Mouse (Mus musculus) adrenal gland, adult (tissue): ENCODE results near the gene Rprd2.

ENCODE experiments used
- DNase-seq, 2 experiments: peaks; one replicate each; pipeline ENCODE4 v3.0.0; 2022 to 2023; ENCODE audit warnings: low spot score in 1 of 2; ENCODE audit not compliant: inconsistent age in 2 of 2

Gene Rprd2

DNA sequence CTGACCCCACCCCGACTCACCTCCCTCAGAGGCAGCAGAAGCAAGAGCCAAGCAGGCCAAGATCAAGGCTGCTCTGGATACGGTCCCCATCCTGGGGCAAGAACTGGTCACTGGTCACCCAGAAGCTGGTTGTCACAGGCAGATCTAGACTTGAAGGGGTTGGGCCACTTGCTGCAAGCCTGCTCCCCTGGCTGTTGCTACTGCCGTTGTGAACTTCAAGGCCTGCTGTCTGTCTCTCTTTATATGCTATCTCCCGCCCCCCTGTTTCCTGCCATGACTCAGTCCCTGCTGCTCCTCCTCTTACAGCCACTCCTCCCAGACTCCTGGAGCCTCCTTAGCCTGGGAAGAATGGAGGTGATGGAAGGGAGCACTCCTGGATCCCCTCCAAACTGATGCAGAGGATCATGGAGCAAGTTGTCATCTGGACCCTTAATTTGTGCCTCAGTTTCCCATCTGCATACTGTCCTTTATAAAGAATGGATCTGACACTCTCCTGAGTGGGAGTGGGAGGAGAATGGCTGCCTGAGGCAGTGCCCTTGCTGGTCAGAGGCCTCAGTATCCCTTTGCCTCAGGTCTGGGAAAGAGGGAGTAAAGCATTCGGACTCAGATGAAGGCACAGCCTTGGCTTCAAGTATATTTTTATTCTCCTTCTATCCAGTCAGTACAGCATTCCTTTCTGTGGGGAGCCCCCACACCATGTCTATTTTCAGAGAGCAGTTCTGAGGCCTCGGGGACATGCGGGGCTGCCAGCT is 79.1 kb downstream of the Rprd2 start, which contains the start of gene Ecm1:
Ecm1 (minus strand) TSS at position 217 of the 752 bp plus-strand sequence.
- DNase-seq = peak; percentile 89 to 96

DNA sequence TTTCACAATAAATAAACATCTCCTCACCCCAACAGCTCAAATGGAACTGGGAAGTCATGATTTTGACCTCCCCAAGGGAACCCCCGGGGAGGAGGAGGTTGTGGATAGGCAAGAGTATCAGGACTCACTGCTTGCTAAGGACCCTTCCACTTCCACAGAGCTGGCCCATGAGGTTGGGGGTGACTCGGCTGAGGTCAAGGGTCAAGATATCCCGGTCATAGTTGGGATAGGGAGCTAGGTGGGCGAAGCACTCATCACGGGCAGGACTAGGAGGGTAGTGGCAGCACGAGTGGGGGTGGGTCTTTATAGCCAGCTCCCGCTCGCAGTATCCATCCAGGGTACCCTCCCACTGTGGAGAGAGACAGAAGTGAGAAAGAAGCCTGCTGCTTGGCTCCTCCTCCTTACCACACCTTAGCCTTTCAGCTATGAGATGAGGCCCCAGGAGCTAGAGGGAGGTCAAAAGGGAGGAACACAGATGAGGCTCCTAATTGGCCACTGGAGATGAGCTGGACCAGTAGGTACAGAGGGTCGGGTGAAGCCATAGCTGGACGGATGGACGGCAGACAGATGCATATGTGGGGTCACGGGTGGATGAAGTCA is 83.5 kb downstream of the Rprd2 start:
- DNase-seq = peak in 1 of 2 experiments; percentile 46

DNA sequence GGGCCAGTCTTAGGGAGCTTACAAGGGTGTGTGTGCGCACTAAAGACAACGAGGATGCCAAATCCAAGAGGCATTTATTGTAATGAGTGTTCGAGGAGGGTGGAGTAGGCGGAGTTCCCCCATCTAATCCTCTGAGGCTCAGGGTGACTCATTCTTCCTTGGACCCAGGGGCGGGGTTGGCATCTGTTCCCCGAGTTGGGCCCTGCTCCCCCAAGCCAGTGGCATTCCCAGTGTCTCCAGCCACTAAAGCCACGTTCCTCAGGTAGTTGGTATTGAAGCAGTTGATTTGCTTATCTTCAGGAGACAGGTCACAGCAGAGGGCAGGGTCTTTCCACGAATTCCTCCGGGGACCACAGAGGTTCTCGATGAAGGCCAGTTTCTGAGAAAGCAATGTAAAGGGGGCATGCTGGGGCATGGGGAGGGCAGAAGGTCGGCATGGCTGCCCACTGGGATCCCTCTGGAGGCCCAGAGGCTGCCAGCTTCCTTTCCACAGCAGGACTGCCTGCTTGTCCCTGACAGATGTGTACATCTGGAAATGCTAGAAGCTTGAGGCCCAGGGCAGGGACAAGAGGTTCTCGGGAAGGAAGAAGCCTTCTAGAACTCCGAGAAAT is 84.5 kb downstream of the Rprd2 start:
- peak; percentile 76 to 91 for DNase-seq

DNA sequence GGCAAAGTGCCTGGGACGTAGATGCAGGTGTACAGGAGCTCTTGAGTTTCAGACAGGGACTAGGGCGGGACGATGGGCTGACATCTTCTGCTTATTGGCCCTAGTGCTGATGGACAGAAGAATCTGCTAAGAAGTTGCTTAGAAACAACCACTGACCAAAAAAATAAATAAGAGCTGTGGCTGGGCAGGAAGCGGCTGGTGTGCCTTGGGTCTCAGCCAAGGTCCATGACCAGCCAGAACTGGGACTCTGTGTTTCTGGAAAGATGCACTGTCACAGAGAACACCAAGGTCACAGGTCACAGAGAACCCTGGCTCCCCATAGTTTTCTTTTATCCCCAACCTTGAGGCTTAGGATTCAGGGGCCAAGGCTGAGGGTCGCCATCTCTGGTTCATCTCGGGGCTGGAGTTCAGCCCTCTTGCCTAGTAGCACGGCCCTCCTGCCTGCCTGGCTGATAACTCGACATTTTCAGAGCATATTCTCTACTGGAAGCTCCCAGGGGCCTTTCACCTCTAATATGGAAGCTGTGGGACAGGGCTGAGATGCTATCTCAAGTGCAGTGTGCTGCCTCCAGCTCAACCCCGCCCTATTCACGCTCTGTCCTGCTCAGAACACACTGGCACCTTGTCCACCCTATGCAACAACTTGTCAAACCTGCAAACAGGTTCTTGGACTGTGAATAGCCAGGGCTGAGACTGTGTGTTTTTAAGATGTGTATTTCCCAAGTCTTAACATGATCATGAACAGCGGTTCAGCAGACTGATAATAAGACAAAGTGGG is 85.7 kb downstream of the Rprd2 start:
- peak; percentile 88 to 94 for DNase-seq

DNA sequence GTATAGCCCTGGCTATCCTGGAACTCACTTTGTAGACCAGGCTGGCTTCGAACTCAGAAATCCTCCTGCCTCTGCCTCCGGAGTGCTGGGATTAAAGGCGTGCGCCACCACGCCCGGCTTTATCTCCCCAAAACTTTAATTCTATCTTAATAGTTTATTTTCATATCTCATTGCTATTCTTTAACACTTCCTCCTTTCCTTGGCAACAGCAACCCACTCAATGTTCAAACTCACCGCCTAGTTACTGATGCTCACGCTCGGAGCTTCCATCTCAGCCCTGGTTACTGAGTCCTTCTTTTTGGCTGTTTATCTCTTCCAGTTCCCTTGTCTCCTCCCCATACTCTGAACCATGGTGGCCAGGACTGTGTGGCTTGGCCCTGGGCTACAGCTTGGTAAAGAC is 86.4 kb downstream of the Rprd2 start:
- DNase-seq = no peak

DNA sequence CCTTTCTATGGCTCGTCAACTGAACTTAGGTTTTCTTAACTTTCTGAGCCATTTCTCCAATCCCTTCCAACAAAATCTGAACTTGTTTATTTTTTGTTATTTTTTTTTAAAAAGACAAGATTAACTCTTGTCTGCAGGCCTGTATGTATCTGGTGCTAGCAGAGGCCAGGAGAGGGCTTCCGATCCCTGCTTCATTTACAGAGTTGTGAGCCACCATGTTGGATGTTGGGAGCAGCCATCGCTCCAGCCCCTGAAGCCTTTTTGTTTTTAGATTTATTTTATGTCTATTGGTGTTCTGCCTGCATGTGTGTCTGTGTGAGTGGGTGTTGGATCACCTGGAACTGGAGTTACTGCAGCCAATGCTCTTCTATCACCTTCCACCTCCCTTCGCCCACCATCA is 86.9 kb downstream of the Rprd2 start:
- DNase-seq = no peak

DNA sequence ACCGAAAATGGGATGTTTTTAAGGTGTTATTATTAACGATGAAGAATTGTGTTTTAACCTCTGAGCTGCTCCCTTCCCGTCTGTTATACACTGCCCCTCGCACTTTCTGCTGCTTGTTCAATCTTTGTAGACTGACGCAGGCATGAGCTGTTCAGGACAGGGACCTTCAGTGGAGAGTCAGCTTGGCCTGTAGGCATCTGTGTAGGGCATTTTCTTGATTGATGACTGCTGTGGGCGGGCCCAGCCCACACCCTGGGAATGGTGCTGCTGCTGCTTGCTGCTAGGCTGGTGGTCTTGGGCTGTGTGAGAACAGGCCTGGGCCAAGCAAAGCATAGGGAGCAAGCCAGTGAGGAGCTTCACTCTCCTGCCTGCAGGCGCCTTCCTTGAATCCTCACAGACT is 88.2 kb downstream of the Rprd2 start:
- DNase-seq = peak; percentile 53 to 81

DNA sequence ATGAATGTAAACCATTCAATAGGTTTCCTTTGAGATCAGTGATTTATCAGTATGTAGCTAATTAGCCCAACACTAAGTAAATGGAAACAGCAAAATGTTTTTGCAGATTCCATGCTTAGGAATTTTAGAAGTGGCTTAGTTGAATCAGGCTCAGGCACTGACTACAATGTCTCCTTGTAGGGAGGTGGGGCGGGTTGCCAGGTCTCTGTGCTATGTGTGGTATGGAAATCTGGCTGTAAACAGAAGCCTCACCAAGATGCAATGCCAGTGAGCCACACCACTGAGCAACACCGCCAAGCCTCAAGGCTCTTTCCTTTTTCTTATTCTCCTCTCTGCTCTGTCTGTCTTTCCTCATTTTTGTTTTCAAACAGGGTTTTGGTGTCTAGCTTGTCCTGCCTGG is 89.8 kb downstream of the Rprd2 start:
- no peak for DNase-seq

DNA sequence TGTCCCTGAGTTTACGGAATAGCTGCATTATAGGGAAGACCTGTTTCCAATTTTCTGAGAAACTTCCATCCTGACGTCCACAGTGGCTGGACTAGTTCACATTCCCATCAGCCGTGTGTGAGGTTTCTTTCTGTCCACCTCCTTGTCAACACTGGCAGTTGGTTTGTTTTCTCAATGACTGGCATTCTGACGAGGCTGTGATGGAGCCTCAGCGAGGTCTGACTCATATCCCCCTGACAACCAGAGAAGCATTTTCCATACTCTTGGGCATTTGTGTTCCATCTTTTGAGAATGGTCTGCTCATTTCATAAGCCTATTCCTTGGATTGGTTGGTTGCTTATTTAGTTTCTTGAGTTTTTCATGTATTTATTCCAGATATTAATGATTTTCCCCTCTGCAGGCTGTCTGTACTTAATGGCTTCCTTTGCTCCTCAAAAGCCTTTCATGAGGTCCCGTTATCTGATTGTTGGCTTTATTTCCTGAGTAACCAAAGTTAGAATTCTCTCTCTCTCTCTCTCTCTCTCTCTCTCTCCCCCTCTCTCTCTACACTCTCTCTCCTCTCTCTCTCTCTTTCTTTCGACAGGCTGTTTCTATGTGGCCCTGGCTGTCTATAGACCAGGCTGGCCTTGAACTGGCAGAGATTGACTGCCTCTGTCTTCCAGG is 91.8 kb downstream of the Rprd2 start:
- peak in 1 of 2 experiments; percentile 64 for DNase-seq

DNA sequence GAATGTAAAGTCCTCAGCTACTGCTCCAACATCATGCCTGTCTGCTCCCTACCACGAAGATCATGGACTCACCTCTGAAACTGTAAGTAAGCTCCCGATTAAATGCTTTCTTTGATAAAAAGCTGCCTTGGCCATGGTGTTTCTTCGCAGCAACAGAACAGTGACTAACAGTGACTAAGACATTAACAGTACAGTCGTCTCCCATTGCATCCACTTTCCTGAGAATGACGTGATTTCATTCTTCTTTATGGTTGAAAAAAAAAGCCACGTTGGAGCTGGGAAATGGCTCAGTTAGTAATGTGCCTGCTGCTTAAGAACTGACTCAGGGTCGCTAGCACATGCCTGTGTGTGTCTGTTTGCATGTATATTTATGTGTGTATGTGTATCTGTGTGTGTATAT is 92.8 kb downstream of the Rprd2 start:
- DNase-seq = peak in 1 of 2 experiments; percentile 59

DNA sequence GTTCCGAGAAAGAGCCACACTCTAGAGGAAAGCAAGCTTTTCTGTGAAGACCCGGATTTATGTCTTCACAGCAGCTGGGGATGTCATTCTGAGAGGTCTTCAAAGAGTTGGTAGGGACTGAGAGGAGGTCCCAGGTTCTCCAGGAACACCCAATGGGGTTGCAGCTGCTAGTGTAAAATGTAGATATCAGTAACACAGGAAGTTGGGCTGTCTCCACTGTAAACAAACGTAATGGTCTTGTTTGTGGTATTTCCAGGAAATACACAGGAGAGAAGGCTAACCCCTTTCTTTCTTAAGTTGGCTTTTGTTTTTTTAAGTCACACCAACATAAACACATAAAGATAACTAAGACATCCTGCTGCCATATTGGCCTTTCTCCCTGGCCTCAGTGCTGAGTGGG is 96.3 kb downstream of the Rprd2 start:
- no peak for DNase-seq

DNA sequence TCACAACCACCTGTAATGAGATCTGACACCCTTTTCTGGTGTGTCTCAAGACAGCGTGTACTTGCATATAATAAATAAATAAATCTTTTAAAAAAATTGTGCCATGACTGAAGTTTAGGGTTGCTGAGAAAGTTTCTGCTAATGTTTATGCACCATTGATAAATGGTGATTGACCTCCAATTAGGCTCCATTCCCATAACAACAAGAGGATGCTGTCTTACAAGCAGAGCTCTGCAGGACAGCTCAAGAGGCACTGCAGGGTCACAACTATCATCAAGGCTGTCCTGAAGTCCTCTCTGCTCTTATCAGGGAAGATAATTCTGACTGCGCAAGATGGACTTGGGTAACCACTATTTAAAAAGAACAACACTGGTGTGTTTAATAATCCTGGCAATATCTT is 100.5 kb downstream of the Rprd2 start:
- peak in 1 of 2 experiments; percentile 62 for DNase-seq

DNA sequence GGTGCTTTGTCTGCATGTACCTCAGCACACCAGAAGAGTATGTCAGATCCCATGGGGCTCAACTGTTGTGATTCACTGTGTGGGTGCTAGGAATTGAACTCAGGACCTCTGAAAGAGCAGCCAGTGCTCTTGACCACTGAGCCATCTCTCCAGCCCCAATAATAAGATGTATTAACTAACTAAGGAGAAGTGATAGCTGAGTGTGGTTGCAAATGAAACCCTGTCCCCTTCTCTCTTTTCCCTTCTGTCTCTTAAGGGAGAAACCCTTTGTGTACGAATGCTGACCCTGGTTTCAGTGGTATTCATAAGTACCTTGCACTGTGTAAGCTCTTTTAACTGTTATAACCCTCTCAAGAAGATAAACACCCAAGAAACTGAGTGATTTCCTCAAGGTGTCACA is 102.6 kb downstream of the Rprd2 start:
- no peak for DNase-seq
